Mouse (Mus musculus): ENCODE measurements around the gene Baz2a.

DNA sequence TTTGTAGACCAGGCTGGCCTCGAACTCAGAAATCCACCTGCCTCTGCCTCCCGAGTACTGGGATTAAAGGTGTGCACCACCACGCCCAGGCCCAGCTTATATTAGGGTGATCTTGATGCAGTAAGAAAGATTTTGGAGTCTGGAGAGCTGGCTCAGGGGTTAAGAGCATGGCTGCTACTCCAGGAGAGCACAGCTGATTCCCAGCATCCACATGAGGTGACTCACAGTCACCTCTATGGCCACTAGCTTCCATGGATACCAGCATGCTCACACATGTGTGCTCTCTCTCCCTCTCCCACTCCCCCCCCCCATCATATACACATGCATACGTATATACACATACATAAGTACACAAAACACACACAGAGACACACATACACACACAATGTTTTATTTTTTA lies 85.9 kb downstream of the Baz2a start:
- TF ChIP-seq MAFK (IDR thresholded peaks at IDR 0.05; ENCODE audit: insufficient replicate concordance, low read length), result no peak
- TF ChIP-seq EP300 (IDR thresholded peaks at IDR 0.05; ENCODE audit: low read length), result no peak
- no peak for TF ChIP-seq CTCF (conservative IDR thresholded peaks at IDR 0.05 in 1 of 2, IDR thresholded peaks at IDR 0.05 in 1 of 2; ENCODE audit: low read depth in 2 of 2, low read length in 2 of 2)

Measured in CH12.LX (cell line).